Mouse (Mus musculus) erythroblast, embryonic 14.5 days (primary cell): ENCODE measurements around the gene Rbfox2. TPM values are rescaled to one million over a fixed set of nuclear protein-coding genes. Genes with fewer than 3 reads are reported as not detected.

Experiments
- H3K27me3 ChIP-seq: 2 replicates; pipeline ENCODE4 v1.6.1; 2012; ENCODE audit warnings: inconsistent platforms; ENCODE audit not compliant: control insufficient read depth
- H3K36me3 ChIP-seq: 2 replicates; pipeline ENCODE4 v1.6.1; 2012; ENCODE audit warnings: mild to moderate bottlenecking, inconsistent platforms; ENCODE audit not compliant: control insufficient read depth
- H3K4me1 ChIP-seq: 2 replicates; pipeline ENCODE4 v1.6.1; 2012; ENCODE audit warnings: inconsistent platforms; ENCODE audit not compliant: control insufficient read depth
- H3K4me3 ChIP-seq: replicated peaks from 2 replicates; pipeline ENCODE3; 2012; ENCODE audit warnings: moderate library complexity, mild to moderate bottlenecking, inconsistent platforms
- H3K9me3 ChIP-seq: 2 replicates; pipeline ENCODE4 v1.6.1; 2012; ENCODE audit warnings: low read length, inconsistent platforms, mixed read lengths; ENCODE audit not compliant: control insufficient read depth
- GATA1 ChIP-seq: IDR thresholded peaks from 2 replicates; pipeline ENCODE4 v1.6.1; 2012; ENCODE audit warnings: low read length, inconsistent platforms, mixed read lengths
- TAL1 ChIP-seq: IDR thresholded peaks from 3 replicates; pipeline ENCODE4 v1.6.1; 2012; ENCODE audit warnings: low read length, inconsistent platforms, mixed read lengths
- polyA plus RNA-seq: library from polyadenylated mRNA; stranded (reverse); fragments of >175 nt; gene quantifications from 2 replicates; pipeline ENCODE4 v1.2.3, GENCODE M21; 2012

Rbfox2 gene
- polyA plus RNA-seq, 1 experiment, result not detected

- H3K27me3 ChIP-seq, result peaks cover 17% of the 10 kb centered on the region
- no peaks in the 10 kb centered on the region for H3K36me3 ChIP-seq
- peaks cover 2% of the 10 kb centered on the region for H3K4me1 ChIP-seq
- H3K9me3 ChIP-seq, result no peaks in the 10 kb centered on the region
- TF ChIP-seq GATA1 (no peak), TAL1 (no peak)
- peak overlapping the region; percentile 50 for H3K4me3 ChIP-seq
Observed at GRCm38 (mm10) chr15:77152336-77153087, 154.3 kb downstream of the Rbfox2 start.

- H3K9me3 ChIP-seq, result no peaks in the 10 kb centered on the region
- H3K36me3 ChIP-seq, result no peaks in the 10 kb centered on the region
- H3K4me1 ChIP-seq, result peaks cover 2% of the 10 kb centered on the region
- no peak for TF ChIP-seq GATA1
- TF ChIP-seq TAL1, result no peak
- H3K4me3 ChIP-seq, result peak overlapping the region; percentile 31
- H3K27me3 ChIP-seq, result peaks cover 17% of the 10 kb centered on the region
Observed at GRCm38 (mm10) chr15:77151816-77152215, 155.0 kb downstream of the Rbfox2 start.

- peaks cover 17% of the 10 kb centered on the region for H3K27me3 ChIP-seq
- TF ChIP-seq TAL1 (no peak), GATA1 (no peak)
- H3K9me3 ChIP-seq, result no peaks in the 10 kb centered on the region
- peaks cover 2% of the 10 kb centered on the region for H3K4me1 ChIP-seq
- no peak overlapping the region for H3K4me3 ChIP-seq
- H3K36me3 ChIP-seq, result no peaks in the 10 kb centered on the region
Observed at GRCm38 (mm10) chr15:77151178-77151577, 155.6 kb downstream of the Rbfox2 start.

GRCm38 (mm10) chr15:77150424-77150841 lies 156.4 kb downstream of the Rbfox2 start:
- Histone ChIP-seq H3K4me1 (peaks cover 2% of the 10 kb centered on the region), H3K4me3 (no peak overlapping the region)
- no peak for TF ChIP-seq TAL1
- TF ChIP-seq GATA1, result no peak

GRCm38 (mm10) chr15:77150000-77150399 lies 156.8 kb downstream of the Rbfox2 start:
- Histone ChIP-seq H3K27me3 (peaks cover 17% of the 10 kb centered on the region), H3K36me3 (no peaks in the 10 kb centered on the region), H3K4me1 (peaks cover 2% of the 10 kb centered on the region), H3K4me3 (no peak overlapping the region), H3K9me3 (no peaks in the 10 kb centered on the region)
- no peak for TF ChIP-seq GATA1
- TF ChIP-seq TAL1, result no peak

More at GRCm38 (mm10) chr15:77150424-77150841, 156.4 kb downstream of the Rbfox2 start:
- Histone ChIP-seq H3K9me3 (no peaks in the 10 kb centered on the region), H3K36me3 (no peaks in the 10 kb centered on the region), H3K27me3 (peaks cover 17% of the 10 kb centered on the region)

GRCm38 (mm10) chr15:77149551-77149950 lies 157.3 kb downstream of the Rbfox2 start:
- H3K4me3 ChIP-seq, result no peak overlapping the region
- H3K36me3 ChIP-seq, result no peaks in the 10 kb centered on the region
- no peaks in the 10 kb centered on the region for H3K9me3 ChIP-seq
- peaks cover 17% of the 10 kb centered on the region for H3K27me3 ChIP-seq
- TF ChIP-seq TAL1, result no peak
- TF ChIP-seq GATA1, result no peak
- H3K4me1 ChIP-seq, result peaks cover 2% of the 10 kb centered on the region

- H3K36me3 ChIP-seq, result no peaks in the 10 kb centered on the region
- H3K9me3 ChIP-seq, result no peaks in the 10 kb centered on the region
- TF ChIP-seq TAL1 (no peak), GATA1 (no peak)
- H3K4me3 ChIP-seq, result no peak overlapping the region
- H3K27me3 ChIP-seq, result no peaks in the 10 kb centered on the region; the same call in 1 of the 2 replicates
- no peaks in the 10 kb centered on the region for H3K4me1 ChIP-seq
Observed at GRCm38 (mm10) chr15:77146942-77147341, 159.9 kb downstream of the Rbfox2 start.

GRCm38 (mm10) chr15:77144960-77145359 lies 161.8 kb downstream of the Rbfox2 start:
- H3K36me3 ChIP-seq, result no peaks in the 10 kb centered on the region
- no peak for TF ChIP-seq GATA1
- TF ChIP-seq TAL1, result no peak
- no peak overlapping the region for H3K4me3 ChIP-seq
- H3K9me3 ChIP-seq, result no peaks in the 10 kb centered on the region
- H3K27me3 ChIP-seq, result no peaks in the 10 kb centered on the region
- no peaks in the 10 kb centered on the region for H3K4me1 ChIP-seq

- Histone ChIP-seq H3K4me1 (no peaks in the 10 kb centered on the region), H3K9me3 (no peaks in the 10 kb centered on the region), H3K4me3 (no peak overlapping the region), H3K36me3 (no peaks in the 10 kb centered on the region), H3K27me3 (no peaks in the 10 kb centered on the region)
- TF ChIP-seq GATA1, result no peak
- TF ChIP-seq TAL1, result no peak
Observed at GRCm38 (mm10) chr15:77142787-77143186, 164.0 kb downstream of the Rbfox2 start.
